Mouse (Mus musculus) inflammation-experienced regulatory T-cells (primary cell): ENCODE results near the gene Tspan15. TPM values are rescaled to one million over a fixed set of nuclear protein-coding genes. Genes with fewer than 3 reads are reported as not detected.

Experiments used
- polyA plus RNA-seq, 2 experiments: library from polyadenylated mRNA; unstranded; fragments of 100-300 nt; shearing (Covaris generic); gene quantifications; one replicate each; pipeline ENCODE4 v1.2.1; 2017

Tspan15 gene
- polyA plus RNA-seq, result 1 to 10 TPM in 1 of 2 experiments, under 1 TPM in 1; 0.94 to 3.2 TPM

GRCm38 (mm10) chr10:62230708-62231394, at the start of gene Tspan15:
Gene Tspan15, minus strand, starts transcription at chr10:62231251.

GRCm38 (mm10) chr10:62252000-62252488, 21.0 kb upstream of the Tspan15 start, which contains the start of gene Tacr2:
Gene Tacr2, plus strand, starts transcription at chr10:62252438.

DNA sequence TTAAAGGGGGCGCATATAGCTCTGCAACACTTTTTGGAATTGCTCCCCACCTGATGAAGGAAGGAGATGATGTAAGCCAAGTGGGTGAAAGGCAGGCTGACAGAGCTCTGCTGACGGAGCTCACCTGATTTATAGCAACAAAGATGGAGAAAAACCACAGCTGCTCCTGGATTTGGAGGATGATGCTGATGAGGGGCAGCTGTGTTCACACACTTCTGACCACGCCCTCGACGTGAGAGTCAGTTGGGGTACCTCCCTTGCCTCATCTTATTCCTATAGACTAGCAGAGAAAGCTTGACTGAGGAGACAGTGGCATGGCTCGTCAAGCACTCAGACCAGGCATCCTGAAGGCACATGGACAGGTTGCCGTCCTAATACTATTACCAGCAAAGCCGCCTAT, 87.2 kb downstream of the Tspan15 start, which contains the start of gene Fam241b:
Gene Fam241b (minus strand): TSS at position 101 of the 400 bp plus-strand sequence.

Other genes starting within 250 kb of the Tspan15 start
- gene Neurog3, start 98.2 kb downstream of the Tspan15 start, polyA plus RNA-seq, result under 1 TPM in 1 of 2 experiments, not detected in 1; 0.62 TPM
- gene Fam241b, start 87.3 kb downstream of the Tspan15 start, polyA plus RNA-seq, result 10 to 100 TPM in 1 of 2 experiments, 1 to 10 TPM in 1; 3.1 to 17.9 TPM
- gene Tacr2, start 21.2 kb upstream of the Tspan15 start, polyA plus RNA-seq, result not detected
- 100 to 1,000 TPM; 113 to 116 TPM for gene Hk1, start 148.7 kb upstream of the Tspan15 start, polyA plus RNA-seq
- gene Hkdc1, start 191.2 kb upstream of the Tspan15 start, polyA plus RNA-seq, result under 1 TPM; 0.35 to 0.56 TPM
- not detected for gene 4930507D05Rik, start 218.2 kb upstream of the Tspan15 start, polyA plus RNA-seq
- gene Supv3l1, start 218.5 kb upstream of the Tspan15 start, polyA plus RNA-seq, result 10 to 100 TPM; 24.9 to 26.1 TPM